Mouse (Mus musculus) neural tube, embryonic 12.5 days (tissue): ENCODE measurements around the gene Sulf2. TPM values are rescaled to one million over a fixed set of nuclear protein-coding genes. Genes with fewer than 3 reads are reported as not detected.
A peak's percentile ranks its signal among the peaks of the same experiment; 100 is the strongest.

Experiments used
- ATAC-seq: fragments of 200-750 bp; cut with Nextera tagmentation; 2 replicates; pipeline ENCODE4 v1.8.0; 2017; ENCODE audit warnings: low read depth, mild to moderate bottlenecking, moderate TSS enrichment, moderate library complexity; ENCODE audit not compliant: low FRiP score
- H3K27ac ChIP-seq: fragments of 300-500 bp; sonication (generic); 2 replicates; pipeline ENCODE4 v1.5.1; 2016
- H3K27me3 ChIP-seq: fragments of 300-500 bp; sonication (generic); replicated peaks from 2 replicates; pipeline ENCODE4 v1.6.1; 2016; ENCODE audit warnings: mild to moderate bottlenecking
- H3K36me3 ChIP-seq: fragments of 300-500 bp; sonication (generic); 2 replicates; pipeline ENCODE4 v1.6.1; 2016; ENCODE audit warnings: mild to moderate bottlenecking
- H3K4me1 ChIP-seq: fragments of 300-500 bp; sonication (generic); 2 replicates; pipeline ENCODE4 v1.6.1; 2016
- H3K4me2 ChIP-seq: fragments of 300-500 bp; sonication (generic); replicated peaks from 2 replicates; pipeline ENCODE4 v1.6.1; 2016; ENCODE audit warnings: mild to moderate bottlenecking
- H3K4me3 ChIP-seq: fragments of 300-500 bp; sonication (generic); 2 replicates; pipeline ENCODE4 v1.5.1; 2016
- H3K9ac ChIP-seq: fragments of 300-500 bp; sonication (generic); 2 replicates; pipeline ENCODE4 v1.6.1; 2016; ENCODE audit warnings: mild to moderate bottlenecking
- H3K9me3 ChIP-seq: fragments of 300-500 bp; sonication (generic); 2 replicates; pipeline ENCODE4 v1.6.1; 2016; ENCODE audit warnings: mild to moderate bottlenecking
- WGBS: fragments of 180-500 bp; shearing (Covaris S2); methylation state at CpG from one replicate; pipeline ENCODE4 v1.1.7; 2016; 5-methylcytosine and 5-hydroxymethylcytosine counted together
- polyA plus RNA-seq: library from polyadenylated mRNA; unstranded; fragments of >200 nt; fragmentation: Nextera tagmentation; extraction: Ambion mirVana; gene quantifications from 2 replicates; pipeline ENCODE4 v1.2.1, GENCODE M21; 2016

The Sulf2 gene
- polyA plus RNA-seq, 1 experiment from 2014 or later, result 152 TPM

DNA sequence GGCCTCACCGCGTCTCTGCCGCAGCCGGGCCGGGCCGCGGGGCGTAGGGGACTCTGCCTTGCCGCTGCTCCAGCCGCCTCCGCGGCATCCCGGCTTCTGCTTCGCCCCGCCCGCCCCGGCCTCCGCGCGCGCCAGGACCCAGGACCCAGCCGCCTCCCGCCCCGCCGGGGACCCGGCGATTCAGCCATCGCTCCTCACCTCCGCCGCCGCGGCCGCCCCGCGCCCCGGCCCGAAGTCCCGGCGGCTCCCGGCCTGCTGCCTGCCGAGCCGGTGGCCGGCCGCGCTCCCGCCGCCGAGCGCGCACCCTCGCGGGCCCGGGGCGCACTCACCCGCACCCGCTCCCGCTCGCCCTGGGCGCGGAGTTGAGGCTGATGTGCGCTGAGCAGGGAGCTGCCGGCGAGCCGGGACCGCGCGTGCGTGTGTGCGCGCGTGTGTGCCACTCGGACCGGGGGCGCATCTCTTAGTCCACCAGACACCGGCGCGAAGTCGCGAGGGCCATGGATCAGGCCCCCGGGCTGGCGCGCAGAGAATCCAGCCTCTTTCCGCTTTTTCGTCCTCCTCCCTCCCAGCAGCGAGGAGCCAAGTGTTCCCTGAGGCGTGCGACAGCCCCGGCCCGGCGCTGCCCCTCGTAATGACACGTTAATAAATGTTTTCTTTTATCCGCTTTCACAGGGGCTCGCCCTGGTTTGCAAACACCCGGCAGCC lies 562 bp downstream of the Sulf2 start:
- under 1% methylated on average over 86 of the region's 95 CpGs for WGBS
- peaks cover 46% of the 10 kb centered on the region for H3K4me1 ChIP-seq

DNA sequence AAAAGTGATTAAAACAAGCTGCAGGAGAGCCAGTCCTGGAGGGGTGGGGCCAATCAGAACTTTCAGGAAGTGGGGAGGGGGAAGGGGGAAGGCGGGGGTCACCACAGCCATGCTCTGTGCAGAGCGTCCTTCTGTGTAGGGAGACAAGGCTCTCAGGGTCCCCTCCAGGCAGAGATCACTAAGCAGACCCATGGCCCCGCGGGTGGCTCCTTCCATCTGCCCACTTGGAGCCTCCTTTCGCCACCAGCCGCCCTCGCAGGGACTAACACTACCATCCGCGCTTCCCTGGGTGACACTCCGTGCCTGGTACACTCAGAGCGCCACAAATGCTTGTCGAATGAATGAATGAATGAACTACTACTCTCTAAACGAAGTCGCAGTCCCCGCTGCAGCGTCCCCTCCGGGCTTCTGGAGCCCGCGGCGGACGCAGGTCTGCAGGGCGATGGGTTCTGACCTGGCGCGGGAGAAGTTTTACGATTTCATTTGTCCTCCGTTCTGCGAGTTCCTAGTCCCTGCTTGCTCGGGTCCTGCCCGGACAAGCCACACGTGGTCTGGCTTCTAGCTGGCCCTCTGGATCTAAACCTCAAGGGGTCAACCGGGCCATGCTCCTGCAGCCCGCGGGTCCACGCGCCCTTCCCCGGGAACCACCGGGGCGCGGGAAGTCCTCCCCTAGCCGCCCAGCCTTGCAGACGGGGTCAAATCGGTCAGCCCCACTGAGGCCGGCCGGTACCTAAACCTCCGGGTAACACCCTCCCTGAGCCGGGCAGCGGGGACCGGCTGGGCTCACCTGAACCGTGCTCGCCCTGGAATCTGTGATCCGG lies 1.4 kb downstream of the Sulf2 start:
- ATAC-seq, result no peak
- Histone ChIP-seq H3K9ac (peak overlapping the region; percentile 93), H3K9me3 (no peaks in the 10 kb centered on the region), H3K4me3 (peak overlapping the region; percentile 83), H3K4me1 (peaks cover 54% of the 10 kb centered on the region), H3K27me3 (peaks cover 13% of the 10 kb centered on the region), H3K36me3 (0 out of 2 replicates have a peak, but pooled peaks cover 6% of the 10 kb centered on the region), H3K27ac (peak overlapping the region; percentile 86), H3K4me2 (peak overlapping the region; percentile 94)
- under 1% methylated on average over 51 of the region's 51 CpGs for WGBS

More for the DNA sequence above, 562 bp downstream of the Sulf2 start:
- peak; percentile 48; the same call in 1 of the 2 replicates for ATAC-seq
- Histone ChIP-seq H3K4me3 (peak overlapping the region; percentile 83), H3K4me2 (peak overlapping the region; percentile 94), H3K9me3 (no peaks in the 10 kb centered on the region; the same call in 1 of the 2 replicates), H3K27me3 (peaks cover 13% of the 10 kb centered on the region), H3K36me3 (0 out of 2 replicates have a peak, but pooled peaks cover 6% of the 10 kb centered on the region), H3K9ac (peak overlapping the region; percentile 93), H3K27ac (peak overlapping the region; percentile 86)

DNA sequence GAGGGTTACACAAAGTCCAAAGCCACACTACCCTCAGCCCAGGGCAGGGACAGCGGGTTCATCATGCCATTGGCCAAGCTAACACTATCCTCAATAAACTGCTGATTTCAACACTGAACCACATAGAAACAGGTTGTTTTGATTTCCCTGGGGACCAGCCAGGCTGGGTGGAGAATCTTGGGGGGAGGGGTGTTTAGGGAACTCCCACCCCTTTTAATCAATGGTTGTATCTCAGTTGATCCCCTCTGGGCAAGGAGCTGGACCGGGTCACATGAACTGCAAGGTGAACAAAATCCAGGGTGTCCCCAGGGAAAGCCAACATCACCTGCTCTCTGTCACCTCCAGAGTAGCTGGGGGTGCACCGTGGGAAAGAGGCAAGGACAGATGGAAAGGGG lies 2.1 kb downstream of the Sulf2 start:
- Histone ChIP-seq H3K27me3 (peaks cover 13% of the 10 kb centered on the region), H3K27ac (no peak overlapping the region), H3K9me3 (no peaks in the 10 kb centered on the region), H3K36me3 (0 out of 2 replicates have a peak, but pooled peaks cover 6% of the 10 kb centered on the region), H3K4me3 (peak overlapping the region; percentile 83), H3K4me1 (peaks cover 59% of the 10 kb centered on the region), H3K9ac (peak overlapping the region; percentile 93; the same call in 1 of the 2 replicates), H3K4me2 (peak overlapping the region; percentile 94)
- WGBS, result 27% methylated on average over 3 of the region's 3 CpGs
- ATAC-seq, result no peak

DNA sequence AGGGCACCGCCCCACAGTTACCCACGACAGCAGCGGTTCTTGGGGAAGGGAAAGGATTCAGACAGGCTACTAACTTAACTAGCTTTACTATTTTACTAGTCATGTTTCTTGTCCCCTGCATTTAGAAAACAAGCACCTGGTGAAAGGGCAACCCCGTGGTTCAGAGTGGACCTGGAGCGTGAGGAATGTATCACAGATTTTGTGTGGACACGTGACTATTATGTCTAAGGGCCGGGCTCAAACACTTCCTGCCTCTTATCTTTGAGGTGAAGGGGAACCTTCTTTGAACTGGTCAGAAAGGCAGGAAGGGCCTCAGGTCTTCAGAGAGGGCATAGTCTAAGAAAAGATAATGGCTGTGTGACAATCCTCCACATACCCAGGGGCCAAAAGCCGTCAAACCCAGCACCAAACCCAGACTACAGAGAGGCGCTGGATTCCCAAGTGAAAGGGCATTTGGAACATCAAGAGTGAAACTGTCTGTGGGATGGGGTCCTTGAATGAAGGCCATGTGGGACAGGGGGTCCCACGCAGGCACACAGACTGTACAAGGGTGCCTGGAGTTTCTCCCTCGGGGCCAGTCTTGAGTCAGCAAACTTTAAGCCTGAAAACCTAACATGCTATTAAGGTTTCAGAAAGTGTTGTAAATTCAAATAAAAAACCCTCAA lies 2.6 kb downstream of the Sulf2 start:
- peak overlapping the region; percentile 94 for H3K4me2 ChIP-seq
- ATAC-seq, result no peak
- 0 out of 2 replicates have a peak overlapping the region, but pooled peaks have one; percentile 26 for H3K9ac ChIP-seq
- WGBS, result 61% methylated on average over 11 of the region's 11 CpGs
- H3K36me3 ChIP-seq, result 0 out of 2 replicates have a peak, but pooled peaks cover 6% of the 10 kb centered on the region
- H3K4me3 ChIP-seq, result peak overlapping the region; percentile 83; the same call in 1 of the 2 replicates
- H3K4me1 ChIP-seq, result peaks cover 64% of the 10 kb centered on the region
- H3K9me3 ChIP-seq, result no peaks in the 10 kb centered on the region
- H3K27ac ChIP-seq, result no peak overlapping the region
- peaks cover 13% of the 10 kb centered on the region for H3K27me3 ChIP-seq

DNA sequence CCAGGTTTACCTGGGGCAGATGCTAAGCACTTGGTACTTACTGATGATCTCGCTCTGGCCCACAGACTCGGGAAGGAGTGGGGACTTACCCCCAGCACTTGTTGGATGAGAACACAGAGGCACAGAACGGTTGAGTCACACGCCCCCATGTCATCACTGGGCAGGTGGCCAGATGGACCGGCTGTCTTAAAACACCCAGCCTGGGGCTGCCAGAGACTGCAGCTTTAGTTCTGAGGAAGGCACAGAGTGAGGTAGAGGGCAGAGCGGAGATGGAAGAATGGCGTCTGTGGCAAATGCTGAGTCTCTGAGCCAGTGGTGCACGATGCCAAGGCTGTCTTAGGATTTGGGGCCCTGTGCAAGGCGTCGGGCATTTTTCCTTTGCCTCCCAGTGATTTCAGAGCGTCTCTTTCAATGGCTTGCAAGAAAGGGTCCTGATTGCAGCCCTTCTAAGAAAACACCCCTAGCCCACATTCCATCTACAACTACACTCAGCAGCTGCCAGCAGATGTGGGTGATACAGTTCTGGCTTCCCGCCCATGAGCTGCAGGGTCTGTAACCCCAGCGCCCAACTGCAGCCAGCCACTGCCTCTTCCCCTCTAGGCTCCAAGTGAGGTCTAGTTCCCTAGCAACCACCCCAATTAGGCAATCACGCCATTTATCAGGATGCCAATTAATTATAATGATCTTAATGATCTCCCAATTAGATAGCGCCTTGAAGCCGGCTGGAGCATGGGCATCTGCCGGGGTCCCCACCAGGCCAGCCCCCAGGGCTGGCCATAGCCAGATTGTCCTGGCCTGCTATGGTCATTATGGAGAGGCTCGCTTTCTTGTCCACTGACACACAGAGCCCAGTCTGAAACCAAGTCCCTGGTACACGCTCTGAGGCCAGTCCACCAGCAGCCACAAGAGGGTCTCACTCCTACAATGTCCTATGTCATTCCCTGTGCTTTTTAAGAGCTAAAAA lies 3.7 kb downstream of the Sulf2 start:
- 0 out of 2 replicates have a peak, but pooled peaks cover 6% of the 10 kb centered on the region for H3K36me3 ChIP-seq
- no peak overlapping the region for H3K9ac ChIP-seq
- H3K4me3 ChIP-seq, result no peak overlapping the region
- H3K4me2 ChIP-seq, result peak overlapping the region; percentile 94
- H3K27me3 ChIP-seq, result peaks cover 10% of the 10 kb centered on the region
- H3K9me3 ChIP-seq, result no peaks in the 10 kb centered on the region
- 46% methylated on average over 19 of the region's 19 CpGs for WGBS
- no peak for ATAC-seq
- H3K4me1 ChIP-seq, result peaks cover 74% of the 10 kb centered on the region
- H3K27ac ChIP-seq, result 0 out of 2 replicates have a peak overlapping the region, but pooled peaks have one; percentile 8

DNA sequence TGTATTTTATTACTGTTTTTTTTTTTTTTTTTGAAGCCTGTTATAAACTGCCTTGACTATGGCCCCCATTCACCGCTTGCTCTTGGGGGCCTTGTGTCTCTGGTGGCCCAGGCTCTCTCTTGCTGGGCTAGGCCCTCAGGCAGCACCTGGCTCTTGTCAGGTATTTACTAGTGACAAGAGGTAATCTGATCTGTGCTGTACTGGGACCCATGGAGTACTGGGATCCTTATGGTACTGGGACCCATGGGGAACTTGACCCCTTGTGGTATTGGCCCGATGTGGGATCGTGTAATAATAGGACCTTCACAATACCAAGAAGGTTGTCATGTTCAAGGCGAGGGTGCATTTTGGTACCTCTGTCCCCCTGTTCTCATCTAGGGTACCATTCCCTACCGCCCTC lies 4.9 kb downstream of the Sulf2 start:
- peaks cover 77% of the 10 kb centered on the region for H3K4me1 ChIP-seq

DNA sequence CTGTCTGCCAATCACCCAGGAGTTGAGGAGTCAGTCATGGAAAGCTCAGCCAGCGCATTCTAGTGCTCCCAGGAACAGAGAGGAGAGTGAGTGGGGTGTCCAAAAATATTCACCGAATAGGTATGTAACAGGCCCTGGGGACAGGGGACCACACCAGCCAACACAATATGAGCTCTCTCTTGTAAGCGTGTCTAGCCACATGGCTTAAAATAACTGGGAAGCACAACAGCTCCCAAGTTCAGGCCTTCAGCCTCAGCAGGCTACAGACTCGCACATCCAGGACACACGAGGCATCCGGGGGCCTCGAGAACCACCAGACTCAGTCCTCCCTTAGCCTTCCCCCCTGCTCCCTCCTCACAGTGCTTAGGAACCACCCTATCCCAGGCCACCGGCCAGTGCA lies 6.0 kb downstream of the Sulf2 start:
- no peak overlapping the region for H3K9ac ChIP-seq
- H3K4me2 ChIP-seq, result no peak overlapping the region
- peaks cover 84% of the 10 kb centered on the region for H3K4me1 ChIP-seq
- H3K36me3 ChIP-seq, result 0 out of 2 replicates have a peak, but pooled peaks cover 6% of the 10 kb centered on the region
- WGBS, result 73% methylated on average over 8 of the region's 8 CpGs
- H3K27ac ChIP-seq, result no peak overlapping the region
- no peak for ATAC-seq
- H3K27me3 ChIP-seq, result peaks cover 14% of the 10 kb centered on the region
- no peaks in the 10 kb centered on the region for H3K9me3 ChIP-seq
- H3K4me3 ChIP-seq, result no peak overlapping the region

More for the DNA sequence above, 4.9 kb downstream of the Sulf2 start:
- Histone ChIP-seq H3K9ac (no peak overlapping the region), H3K4me3 (no peak overlapping the region), H3K36me3 (0 out of 2 replicates have a peak, but pooled peaks cover 6% of the 10 kb centered on the region), H3K4me2 (no peak overlapping the region), H3K27me3 (peaks cover 14% of the 10 kb centered on the region), H3K27ac (no peak overlapping the region), H3K9me3 (no peaks in the 10 kb centered on the region)
- 93% methylated on average over 5 of the region's 5 CpGs for WGBS
- ATAC-seq, result no peak

DNA sequence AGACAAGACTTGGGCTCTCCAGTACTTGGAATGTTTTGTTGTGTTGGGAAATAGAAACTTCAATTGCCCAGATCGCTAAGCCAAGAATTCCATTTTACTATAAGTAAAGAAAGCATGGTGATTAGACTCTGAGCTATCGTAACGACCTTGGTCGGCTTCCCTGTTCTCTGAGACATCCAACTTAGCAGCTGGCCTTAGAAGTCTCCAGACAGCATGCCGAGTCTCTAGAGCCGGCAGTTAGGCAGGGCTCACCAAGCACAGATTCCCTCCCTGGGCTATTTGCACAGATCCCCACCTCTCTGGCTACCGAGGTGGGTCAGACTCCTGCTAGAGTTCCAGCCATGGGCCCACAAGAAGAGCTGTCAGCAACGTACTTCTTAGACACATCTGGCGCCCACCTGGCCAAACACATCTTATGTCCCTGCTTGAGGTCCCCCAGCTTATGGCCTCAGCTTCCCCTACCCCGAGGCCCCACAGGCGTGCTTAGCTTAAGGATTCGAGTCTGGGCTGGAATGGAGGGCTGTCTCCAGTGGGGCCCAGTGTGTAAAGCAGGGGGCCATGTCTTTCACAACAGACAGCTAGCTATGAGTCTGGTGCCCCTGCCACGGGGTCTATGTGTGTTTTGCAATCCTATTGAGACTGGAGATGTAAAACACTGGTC lies 6.7 kb downstream of the Sulf2 start:
- Histone ChIP-seq H3K36me3 (0 out of 2 replicates have a peak, but pooled peaks cover 6% of the 10 kb centered on the region), H3K9ac (no peak overlapping the region), H3K4me2 (no peak overlapping the region), H3K9me3 (no peaks in the 10 kb centered on the region), H3K27me3 (peaks cover 14% of the 10 kb centered on the region), H3K27ac (no peak overlapping the region), H3K4me1 (peaks cover 84% of the 10 kb centered on the region), H3K4me3 (no peak overlapping the region)
- 44% methylated on average over 13 of the region's 13 CpGs for WGBS
- no peak for ATAC-seq

DNA sequence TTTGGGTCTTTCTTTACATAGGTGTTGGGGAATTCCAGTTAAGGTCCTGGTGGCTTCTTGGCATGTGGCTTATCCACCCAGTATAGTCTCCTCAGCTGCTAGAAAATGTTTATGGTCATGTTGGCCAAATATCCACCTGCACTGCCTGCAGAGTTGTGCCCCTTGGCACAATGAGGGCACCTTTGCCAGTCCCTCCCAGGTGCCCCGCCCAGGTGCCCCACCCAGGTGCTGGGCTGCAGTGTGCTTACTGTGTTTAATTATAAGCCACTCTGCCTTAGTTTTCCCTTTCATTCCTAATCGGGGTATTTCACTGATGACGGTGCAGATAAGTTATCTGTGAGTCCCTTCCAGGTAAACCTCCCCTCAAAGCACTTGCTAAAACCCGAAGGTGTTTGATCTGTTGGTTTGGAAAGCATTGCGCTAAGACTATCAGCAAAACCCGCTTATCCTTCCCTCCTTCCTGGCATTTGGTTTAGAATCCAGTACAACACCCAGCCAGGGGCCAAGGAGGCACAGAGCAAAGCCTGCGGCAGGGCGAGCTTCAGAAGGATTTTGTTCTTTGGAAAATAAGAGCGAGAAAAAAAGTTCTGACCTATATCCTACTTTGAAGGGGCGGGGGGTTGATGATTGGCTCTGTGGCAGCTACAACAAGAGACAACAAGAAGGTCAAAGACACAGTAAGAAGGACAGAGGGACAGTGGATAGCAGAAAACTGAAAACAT lies 7.4 kb downstream of the Sulf2 start:
- no peak overlapping the region for H3K4me3 ChIP-seq
- no peak for ATAC-seq
- H3K4me1 ChIP-seq, result peaks cover 81% of the 10 kb centered on the region
- H3K27ac ChIP-seq, result no peak overlapping the region
- no peak overlapping the region for H3K4me2 ChIP-seq
- 88% methylated on average over 10 of the region's 10 CpGs for WGBS
- H3K27me3 ChIP-seq, result peaks cover 14% of the 10 kb centered on the region
- 0 out of 2 replicates have a peak, but pooled peaks cover 6% of the 10 kb centered on the region for H3K36me3 ChIP-seq
- no peak overlapping the region for H3K9ac ChIP-seq
- no peaks in the 10 kb centered on the region for H3K9me3 ChIP-seq

DNA sequence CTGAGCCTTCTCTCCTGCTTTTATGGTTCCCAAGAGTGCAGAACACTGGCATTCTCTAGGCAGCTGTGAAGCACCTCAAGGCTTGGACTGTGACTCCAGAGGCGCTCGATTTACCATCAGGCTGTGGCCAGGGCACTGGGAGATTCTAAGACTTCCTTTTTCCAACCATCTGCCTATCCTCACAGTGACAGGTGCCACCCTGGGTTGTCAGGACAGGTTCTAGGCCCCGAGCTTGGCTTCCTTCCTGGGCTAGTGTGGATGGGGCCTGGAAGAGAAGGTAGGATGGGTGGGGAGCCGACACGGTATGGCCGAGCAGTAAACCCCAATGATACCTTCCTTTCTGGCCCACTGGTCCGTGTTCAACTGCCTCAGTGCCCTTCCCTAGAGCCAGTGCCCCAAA lies 9.0 kb downstream of the Sulf2 start:
- no peak for ATAC-seq
- WGBS, result 77% methylated on average over 7 of the region's 7 CpGs
- H3K4me1 ChIP-seq, result peaks cover 79% of the 10 kb centered on the region
- no peak overlapping the region for H3K4me3 ChIP-seq
- no peak overlapping the region for H3K4me2 ChIP-seq
- no peak overlapping the region for H3K9ac ChIP-seq
- H3K36me3 ChIP-seq, result 0 out of 2 replicates have a peak, but pooled peaks cover 5% of the 10 kb centered on the region
- H3K27me3 ChIP-seq, result peaks cover 13% of the 10 kb centered on the region
- no peaks in the 10 kb centered on the region for H3K9me3 ChIP-seq
- no peak overlapping the region for H3K27ac ChIP-seq
